Mouse (Mus musculus) lung, embryonic 14.5 days (tissue): Measurements from ENCODE around the gene Papss2. TPM values are rescaled to one million over a fixed set of nuclear protein-coding genes. Genes with fewer than 3 reads are reported as not detected.

Experiments used
- ATAC-seq: fragments of 200-750 bp; cut with Nextera tagmentation; 2 replicates; pipeline ENCODE4 v1.8.0; 2017; ENCODE audit warnings: mild to moderate bottlenecking, moderate TSS enrichment, moderate library complexity; ENCODE audit not compliant: insufficient read depth
- DNase-seq: peaks from one replicate; pipeline ENCODE4 v3.0.0-alpha.2; 2015
- H3K27ac ChIP-seq: fragments of 300-500 bp; sonication (generic); 2 replicates; pipeline ENCODE4 v1.5.1; 2014; ENCODE audit warnings: low read depth, mild to moderate bottlenecking, moderate library complexity
- H3K27me3 ChIP-seq: fragments of 300-500 bp; sonication (generic); 2 replicates; pipeline ENCODE4 v1.6.1; 2014; ENCODE audit warnings: low read length, control low read depth; ENCODE audit not compliant: insufficient read depth
- H3K36me3 ChIP-seq: fragments of 300-500 bp; sonication (generic); 2 replicates; pipeline ENCODE4 v1.6.1; 2014; ENCODE audit warnings: control low read depth; ENCODE audit not compliant: insufficient read depth
- H3K4me1 ChIP-seq: fragments of 300-500 bp; sonication (generic); 2 replicates; pipeline ENCODE4 v1.6.1; 2014; ENCODE audit warnings: antibody characterized with exemption, control low read depth; ENCODE audit not compliant: insufficient read depth
- H3K4me2 ChIP-seq: fragments of 300-500 bp; sonication (generic); 2 replicates; pipeline ENCODE4 v1.6.1; 2014; ENCODE audit warnings: mild to moderate bottlenecking
- H3K4me3 ChIP-seq: fragments of 300-500 bp; sonication (generic); 2 replicates; pipeline ENCODE4 v1.5.1; 2014; ENCODE audit warnings: low read depth, low read length
- H3K9ac ChIP-seq: fragments of 300-500 bp; sonication (generic); 2 replicates; pipeline ENCODE4 v1.6.1; 2014
- H3K9me3 ChIP-seq: fragments of 300-500 bp; sonication (generic); 2 replicates; pipeline ENCODE4 v1.6.1; 2016; ENCODE audit warnings: low read depth, low read length, control low read depth
- CTCF ChIP-seq: IDR thresholded peaks from 2 replicates; pipeline ENCODE4 v1.5.1; 2016; ENCODE audit warnings: antibody characterized with exemption, low read depth
- WGBS: fragments of 180-500 bp; shearing (Covaris S2); extraction: QIAGEN DNeasy Blood & Tissue Kit; methylation state at CpG from one replicate; pipeline ENCODE4 v1.1.7; 2014; 5-methylcytosine and 5-hydroxymethylcytosine counted together
- polyA plus RNA-seq: library from polyadenylated mRNA; unstranded; fragments of >200 nt; fragmentation: Nextera tagmentation; extraction: Ambion mirVana; gene quantifications from 2 replicates; pipeline ENCODE4 v1.2.1, GENCODE M21; 2014

Gene Papss2
- polyA plus RNA-seq, 1 experiment from 2014 or later = 3.4 TPM

DNA sequence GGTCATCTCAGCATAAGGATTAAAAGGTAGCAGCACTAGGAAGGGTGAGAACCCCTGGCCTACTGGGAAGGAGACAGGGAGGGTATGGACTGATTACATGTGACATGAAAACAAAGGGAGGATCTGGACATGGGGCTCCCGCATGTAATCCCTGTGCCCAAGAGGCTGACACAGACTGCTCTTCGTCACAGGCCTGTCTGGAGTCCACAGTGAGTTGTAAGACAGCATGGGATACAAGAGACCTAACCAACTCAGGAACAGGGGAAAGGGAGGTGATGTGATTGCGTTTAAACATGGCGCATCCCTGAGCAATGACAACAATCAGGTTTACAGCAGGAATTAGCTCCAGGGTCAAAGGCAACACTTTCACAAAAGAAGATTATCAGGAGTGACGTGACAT, 113.4 kb downstream of the Papss2 start:
- no peak for ATAC-seq
- TF ChIP-seq CTCF = no peak
- 88% methylated on average over 5 of the region's 5 CpGs for WGBS
- Histone ChIP-seq H3K36me3 (peaks cover 33% of the 10 kb centered on the region; the same call in 1 of the 2 replicates), H3K4me3 (no peak overlapping the region), H3K9ac (no peak overlapping the region), H3K27me3 (no peaks in the 10 kb centered on the region), H3K4me1 (no peaks in the 10 kb centered on the region), H3K4me2 (no peak overlapping the region), H3K27ac (no peak overlapping the region), H3K9me3 (no peaks in the 10 kb centered on the region)
- no peak for DNase-seq

DNA sequence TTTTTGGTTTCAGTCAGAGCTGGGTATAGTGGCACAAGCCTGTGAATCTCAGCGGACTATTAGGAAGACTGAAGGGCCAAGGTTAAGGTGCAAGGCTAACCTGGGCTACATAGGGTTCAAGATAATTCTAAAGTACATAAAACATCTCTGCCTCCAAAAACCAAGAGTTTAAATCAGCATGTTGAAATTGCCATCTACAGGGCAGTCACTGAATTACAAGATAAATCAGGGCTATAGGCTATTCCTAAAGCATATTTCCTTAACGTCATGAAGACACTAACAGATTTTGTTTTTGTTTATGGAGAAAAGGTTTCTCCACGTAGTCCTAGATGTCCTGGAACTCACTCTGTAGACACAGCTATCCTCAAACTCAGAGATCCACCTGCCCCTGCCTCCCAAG, 114.7 kb downstream of the Papss2 start:
- H3K36me3 ChIP-seq = peaks cover 20% of the 10 kb centered on the region; the same call in 1 of the 2 replicates
- H3K9me3 ChIP-seq = no peaks in the 10 kb centered on the region
- H3K4me2 ChIP-seq = 0 out of 2 replicates have a peak overlapping the region, but pooled peaks have one; percentile 31
- H3K4me1 ChIP-seq = no peaks in the 10 kb centered on the region
- H3K4me3 ChIP-seq = no peak overlapping the region
- no peak for ATAC-seq
- no peak overlapping the region for H3K9ac ChIP-seq
- DNase-seq = peak; percentile 65
- peak; percentile 60 for TF ChIP-seq CTCF
- no peak overlapping the region for H3K27ac ChIP-seq
- H3K27me3 ChIP-seq = no peaks in the 10 kb centered on the region
- 61% methylated on average over 3 of the region's 3 CpGs for WGBS

GRCm38 (mm10) chr19:32711761-32712541, 116.4 kb downstream of the Papss2 start:
- Histone ChIP-seq H3K27ac (peak overlapping the region; percentile 87), H3K9me3 (no peaks in the 10 kb centered on the region), H3K4me3 (peak overlapping the region; percentile 90), H3K4me1 (no peaks in the 10 kb centered on the region), H3K27me3 (no peaks in the 10 kb centered on the region), H3K9ac (peak overlapping the region; percentile 91), H3K36me3 (0 out of 2 replicates have a peak, but pooled peaks cover 6% of the 10 kb centered on the region), H3K4me2 (peak overlapping the region; percentile 83)
- DNase-seq = peak; percentile 91
- TF ChIP-seq CTCF = no peak
- peak; percentile 97 for ATAC-seq
- WGBS = under 1% methylated on average over 63 of the region's 63 CpGs

DNA sequence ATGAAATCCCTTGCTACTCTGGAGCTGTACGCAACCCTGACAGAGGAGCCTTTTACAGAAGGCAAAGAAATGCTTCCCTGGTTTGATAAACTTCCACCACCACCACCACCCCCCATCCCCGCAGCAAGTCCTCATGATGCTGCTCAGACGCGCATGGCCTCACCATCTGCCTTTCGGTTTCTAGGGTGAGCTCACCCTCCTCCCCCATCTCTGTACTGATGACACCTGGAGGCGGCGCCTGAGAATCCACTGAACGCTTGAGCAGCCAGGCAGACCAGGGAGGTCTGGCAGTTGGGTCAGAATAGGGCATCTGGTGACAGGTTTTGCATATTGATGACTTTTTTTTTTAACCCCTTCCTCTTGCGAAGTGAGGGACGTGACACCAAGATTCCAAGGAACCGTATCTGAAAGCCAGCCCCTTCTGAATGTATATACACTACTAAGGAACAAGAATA, 117.0 kb downstream of the Papss2 start:
- H3K9ac ChIP-seq = peak overlapping the region; percentile 91
- under 1% methylated on average over 11 of the region's 11 CpGs for WGBS
- peak overlapping the region; percentile 90 for H3K4me3 ChIP-seq
- no peaks in the 10 kb centered on the region for H3K4me1 ChIP-seq
- H3K36me3 ChIP-seq = 0 out of 2 replicates have a peak, but pooled peaks cover 6% of the 10 kb centered on the region
- H3K27ac ChIP-seq = peak overlapping the region; percentile 50; the same call in 1 of the 2 replicates
- peak; percentile 40 for TF ChIP-seq CTCF
- DNase-seq = peak; percentile 75
- no peaks in the 10 kb centered on the region for H3K27me3 ChIP-seq
- H3K9me3 ChIP-seq = no peaks in the 10 kb centered on the region
- ATAC-seq = peak; percentile 80
- H3K4me2 ChIP-seq = peak overlapping the region; percentile 83

GRCm38 (mm10) chr19:32713471-32713870, 117.9 kb downstream of the Papss2 start:
- no peaks in the 10 kb centered on the region for H3K9me3 ChIP-seq
- no peak overlapping the region for H3K4me3 ChIP-seq
- H3K27me3 ChIP-seq = no peaks in the 10 kb centered on the region
- no peak overlapping the region for H3K9ac ChIP-seq
- no peaks in the 10 kb centered on the region for H3K4me1 ChIP-seq
- WGBS = 86% methylated on average over 3 of the region's 3 CpGs
- no peak overlapping the region for H3K27ac ChIP-seq
- ATAC-seq = no peak
- H3K4me2 ChIP-seq = no peak overlapping the region
- DNase-seq = no peak
- H3K36me3 ChIP-seq = 0 out of 2 replicates have a peak, but pooled peaks cover 6% of the 10 kb centered on the region
- no peak for TF ChIP-seq CTCF

DNA sequence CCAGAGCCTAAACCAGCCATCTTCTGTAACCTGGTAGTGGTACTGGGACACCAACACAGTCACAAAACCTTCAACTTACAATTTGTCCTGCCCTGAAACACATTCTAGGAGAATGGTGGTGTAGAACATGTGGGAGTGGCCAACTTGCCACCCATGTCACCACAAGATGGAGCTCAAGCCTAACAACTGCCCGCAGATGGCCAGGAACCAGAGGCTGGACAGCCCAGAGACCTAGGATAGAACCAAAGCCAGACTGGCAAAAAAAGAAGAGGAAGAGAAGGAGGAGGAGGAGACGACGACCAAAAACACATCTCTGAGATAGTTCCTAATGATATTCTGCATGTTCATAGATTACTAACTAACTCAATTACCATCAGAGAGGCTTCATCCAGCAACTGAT, 119.6 kb downstream of the Papss2 start:
- no peak for ATAC-seq
- WGBS = 5% methylated on average over 3 of the region's 3 CpGs
- no peaks in the 10 kb centered on the region for H3K36me3 ChIP-seq

GRCm38 (mm10) chr19:32715681-32716080, 120.1 kb downstream of the Papss2 start:
- no peak for ATAC-seq
- no peak overlapping the region for H3K9ac ChIP-seq
- TF ChIP-seq CTCF = no peak
- no peak overlapping the region for H3K27ac ChIP-seq
- H3K4me1 ChIP-seq = no peaks in the 10 kb centered on the region
- no peaks in the 10 kb centered on the region for H3K27me3 ChIP-seq
- DNase-seq = no peak
- no peaks in the 10 kb centered on the region; the same call in 1 of the 2 replicates for H3K9me3 ChIP-seq
- H3K4me3 ChIP-seq = no peak overlapping the region
- no peaks in the 10 kb centered on the region for H3K36me3 ChIP-seq
- no peak overlapping the region for H3K4me2 ChIP-seq

More for the DNA sequence above, 119.6 kb downstream of the Papss2 start:
- H3K9ac ChIP-seq = no peak overlapping the region
- DNase-seq = peak; percentile 89
- H3K4me2 ChIP-seq = no peak overlapping the region
- H3K4me1 ChIP-seq = no peaks in the 10 kb centered on the region
- H3K9me3 ChIP-seq = no peaks in the 10 kb centered on the region; the same call in 1 of the 2 replicates
- no peaks in the 10 kb centered on the region for H3K27me3 ChIP-seq
- TF ChIP-seq CTCF = peak; percentile 85
- no peak overlapping the region for H3K4me3 ChIP-seq
- H3K27ac ChIP-seq = no peak overlapping the region

Other genes starting within 250 kb of the Papss2 start
- gene Sgms1, start 206.1 kb upstream of the Papss2 start, polyA plus RNA-seq = 49.7 and 50.2 TPM in 2 replicates
- gene Rpl9-ps6, start 129.2 kb upstream of the Papss2 start, polyA plus RNA-seq = 133 and 163 TPM in 2 replicates
- 67.6 and 68.6 TPM in 2 replicates for gene Minpp1, start 110.0 kb upstream of the Papss2 start, polyA plus RNA-seq
- gene Atad1, start 144.0 kb downstream of the Papss2 start, polyA plus RNA-seq = 66.9 and 67.6 TPM in 2 replicates
- 14.9 and 15.4 TPM in 2 replicates for gene Pten, start 161.7 kb downstream of the Papss2 start, polyA plus RNA-seq